Mouse (Mus musculus) right cerebral cortex, postnatal 10 days (tissue): Measurements from ENCODE around the gene Gng10.

Source experiments
- DNase-seq, 2 experiments: peaks; one replicate each; pipeline ENCODE4 v3.0.0; 2021; ENCODE audit warnings: low spot score in 2 of 2

Gng10 gene

GRCm38 (mm10) chr4:59034918-59035785 lies at the start of gene Gng10:
Gng10 (plus strand) TSS chr4:59035088.
- DNase-seq = peak; percentile 80 to 82

- DNase-seq = peak; percentile 73 to 84
Measured at GRCm38 (mm10) chr4:58985157-58985648, 49.7 kb upstream of the Gng10 start.

- DNase-seq = peak; percentile 88 to 90
Measured at GRCm38 (mm10) chr4:58986540-58987190, 48.2 kb upstream of the Gng10 start, which contains the start of gene Ptgr1. Ptgr1 (minus strand) TSS chr4:58987119.

- no peak for DNase-seq
Measured at GRCm38 (mm10) chr4:58989303-58989898, 45.5 kb upstream of the Gng10 start.

GRCm38 (mm10) chr4:58990609-58991434 lies 44.1 kb upstream of the Gng10 start:
- DNase-seq = no peak

GRCm38 (mm10) chr4:58992195-58992594 lies 42.7 kb upstream of the Gng10 start:
- no peak for DNase-seq

GRCm38 (mm10) chr4:58994762-58995161 lies 40.1 kb upstream of the Gng10 start, which contains the start of gene Dnajc25:
Dnajc25 (plus strand) TSS chr4:58995062.
- no peak for DNase-seq

- DNase-seq = no peak
Measured at GRCm38 (mm10) chr4:58995251-58995693, 39.6 kb upstream of the Gng10 start.

GRCm38 (mm10) chr4:58997081-58997480 lies 37.8 kb upstream of the Gng10 start:
- no peak for DNase-seq

- DNase-seq = no peak
Measured at GRCm38 (mm10) chr4:58998688-58999087, 36.2 kb upstream of the Gng10 start.

GRCm38 (mm10) chr4:58999686-59000085 lies 35.2 kb upstream of the Gng10 start:
- DNase-seq = peak; percentile 80 to 87

- DNase-seq = no peak
Measured at GRCm38 (mm10) chr4:59000614-59001013, 34.3 kb upstream of the Gng10 start.

GRCm38 (mm10) chr4:59002948-59003805 lies 31.7 kb upstream of the Gng10 start, which contains the start of gene Gm20503:
Gm20503 (plus strand) TSS chr4:59003210.
- DNase-seq = peak; percentile 93 to 95

GRCm38 (mm10) chr4:59003806-59004200 lies 31.1 kb upstream of the Gng10 start:
- no peak for DNase-seq

- DNase-seq = no peak
Measured at GRCm38 (mm10) chr4:59006211-59006610, 28.7 kb upstream of the Gng10 start.

GRCm38 (mm10) chr4:59007016-59007415 lies 27.9 kb upstream of the Gng10 start:
- DNase-seq = no peak

- DNase-seq = no peak
Measured at GRCm38 (mm10) chr4:59007974-59008373, 26.9 kb upstream of the Gng10 start.

- DNase-seq = no peak
Measured at GRCm38 (mm10) chr4:59009186-59009585, 25.7 kb upstream of the Gng10 start.

- no peak for DNase-seq
Measured at GRCm38 (mm10) chr4:59009696-59010095, 25.2 kb upstream of the Gng10 start.

GRCm38 (mm10) chr4:59011446-59011845 lies 23.4 kb upstream of the Gng10 start:
- DNase-seq = no peak
